8 mouse cellular contexts compared by ENCODE assay signal in the genomic region with DNA sequence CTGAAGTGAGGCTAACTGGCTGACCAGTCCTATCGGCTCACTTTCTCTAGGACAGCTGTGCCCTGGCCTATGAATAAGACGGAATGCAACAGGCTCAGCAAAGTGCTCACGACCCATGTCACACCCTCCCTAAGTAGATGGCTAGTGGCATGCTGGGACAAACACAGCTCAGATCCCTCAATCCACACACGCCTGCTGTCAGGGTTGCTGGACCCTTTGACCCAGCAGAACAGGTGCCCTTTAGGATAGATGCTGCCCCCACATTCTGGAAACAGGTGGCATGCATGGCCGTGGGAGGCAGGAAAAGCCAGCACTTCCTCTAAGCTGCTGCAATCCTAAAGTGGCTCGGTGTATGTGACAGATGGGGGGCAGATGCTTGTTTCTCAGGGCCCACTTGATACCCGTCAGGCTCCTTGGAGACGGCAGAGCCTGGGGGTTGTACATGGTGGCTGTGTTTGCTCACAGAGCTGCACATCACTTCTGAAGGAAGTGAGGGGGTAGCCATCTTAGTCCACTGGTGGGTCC. TPM values are rescaled to one million over a fixed set of nuclear protein-coding genes. Genes with fewer than 3 reads are reported as not detected.
DNase-seq lines count a peak whose midpoint lies in the region; ATAC-seq lines count a peak whose summit lies in the region.
"Had no signal": no experiment of that assay in that cellular context is flagged by ENCODE, and none has a peak within 500 bp of the region (broad histone marks: within the 10 kb centered on the region; RNA-seq: fewer than 3 reads in every experiment).

No protein-coding gene starts in this region.

- H3K4me3 ChIP-seq in megakaryocyte, embryonic 14.5 days (replicated peaks): peak overlapping the region; percentile 42

- H3K27me3 ChIP-seq in megakaryocyte, embryonic 14.5 days (replicated peaks): peaks cover 77% of the 10 kb centered on the region

- ATAC-seq in megakaryocyte, adult 5-6 weeks (ENCODE audit: poor library complexity, severe bottlenecking): no peak
- ATAC-seq: CD4-positive, CD25-positive, alpha-beta regulatory T cell, adult 4 months had no signal

- peaks cover 19% of the 10 kb centered on the region for H3K4me1 ChIP-seq in megakaryocyte, embryonic 14.5 days

- intact Hi-C loops in left cerebral cortex, postnatal 14 days (cut with DNase I): loop anchor here (5.0 kb wide), 1 partner anchor 97 kb away; the partner anchor contains the start of gene Mapkbp1

- no peaks in the 10 kb centered on the region for H3K9me3 ChIP-seq in megakaryocyte, embryonic 14.5 days

- H3K36me3 ChIP-seq in megakaryocyte, embryonic 14.5 days (replicated peaks; ENCODE audit: low read length): no peaks in the 10 kb centered on the region

- peak; percentile 79 for DNase-seq in layer of hippocampus, adult 11-12 months (ENCODE audit: low spot score)
- peak; percentile 75 to 84 for DNase-seq in left cerebral cortex, postnatal 14 days (ENCODE audit: low spot score in 2 of 2)
- peak; percentile 21 for DNase-seq in right cerebral cortex, postnatal 4 days
- DNase-seq in thymus, postnatal 25 days: no peak
- no peak for DNase-seq in kidney, adult 8-10 months

RNA-seq across cellular contexts. Expression of gene Pla2g4b, which starts 36.3 kb away (rescaled TPM):
- polyA plus RNA-seq in megakaryocyte, embryonic 14.5 days (2012; ENCODE audit: insufficient read depth, low replicate concordance): 0.34 and 2.8 TPM in 2 replicates
- 0.43 and 1.3 TPM in 2 replicates for total RNA-seq in megakaryocyte, adult 5-6 weeks (2015)
- total RNA-seq in megakaryocyte, adult 5-6 weeks (2017): 0.12 and 0.66 TPM in 2 replicates
- 1 to 10 TPM; 2.4 to 4.2 TPM for total RNA-seq in left cerebral cortex, postnatal 14 days (2021)

RNA-seq across cellular contexts. Expression of gene Gm28042, which starts 42.2 kb away (rescaled TPM):
- polyA plus RNA-seq in megakaryocyte, embryonic 14.5 days (2012; ENCODE audit: insufficient read depth, low replicate concordance): 0.16 TPM in 1 of 2 replicates, not detected in the other
- 0.80 and 1.7 TPM in 2 replicates for total RNA-seq in megakaryocyte, adult 5-6 weeks (2015)
- total RNA-seq in megakaryocyte, adult 5-6 weeks (2017): 0.15 and 0.37 TPM in 2 replicates
- total RNA-seq in left cerebral cortex, postnatal 14 days (2021): 1 to 10 TPM; 1.0 to 1.2 TPM

RNA-seq across cellular contexts. Expression of gene Jmjd7, which starts 42.2 kb away (rescaled TPM):
- 4.2 and 5.5 TPM in 2 replicates for polyA plus RNA-seq in megakaryocyte, embryonic 14.5 days (2012; ENCODE audit: insufficient read depth, low replicate concordance)
- 4.5 and 8.0 TPM in 2 replicates for total RNA-seq in megakaryocyte, adult 5-6 weeks (2015)
- total RNA-seq in megakaryocyte, adult 5-6 weeks (2017): 2.3 and 5.4 TPM in 2 replicates
- 1 to 10 TPM; 4.0 to 5.0 TPM for total RNA-seq in left cerebral cortex, postnatal 14 days (2021)

Comparison
In these comparisons a context has a peak if more than half of its experiments do, and no peak if none do; other contexts are left out.
1. DNase-seq: peak in layer of hippocampus, adult 11-12 months (single experiment), left cerebral cortex, postnatal 14 days (2 of 2) and right cerebral cortex, postnatal 4 days (single experiment); none in thymus, postnatal 25 days (single experiment) and kidney, adult 8-10 months (0 of 2).